Mouse (Mus musculus) Patski (cell line): ENCODE results near the gene Pipox. TPM values are rescaled to one million over a fixed set of nuclear protein-coding genes. Genes with fewer than 3 reads are reported as not detected.

Experiments
- ATAC-seq: fragments of 100-300 bp; one replicate; pipeline ENCODE4 v1.8.0; 2021
- CTCF ChIA-PET: fragments of 350-600 bp; sonication (Branson Sonifier 250); formaldehyde crosslinking; loops from one replicate; lab custom pipeline; 2022; ENCODE audit warnings: inconsistent platforms; lab: Charles Lee
- POLR2A ChIA-PET: fragments of 350-600 bp; sonication (Branson Sonifier 250); formaldehyde crosslinking; loops from one replicate; lab custom pipeline; 2022; ENCODE audit warnings: antibody characterized with exemption, inconsistent platforms; lab: Charles Lee
- DNase-seq: peaks from one replicate; pipeline ENCODE4 v3.0.0-alpha.2; 2011; ENCODE audit warnings: low read depth, low spot score
- H3K27me3 ChIP-seq: fragments of 371-371 bp; one replicate; pipeline ENCODE4 v1.5.1; 2021
- CTCF ChIP-seq: fragments of 100-300 bp; IDR thresholded peaks from one replicate; pipeline ENCODE4 v1.5.1; 2021
- in situ Hi-C: fragments of 300-500 bp; cut with MboI; formaldehyde crosslinking; loops from 3 replicates; pipeline ENCODE4 v1.11.1; 2018; ENCODE audit warnings: low pct_unique_long_range_greater_than_20kb, mixed read lengths
- polyA plus RNA-seq: library from polyadenylated mRNA; unstranded; gene quantifications from one replicate; pipeline ENCODE4 v1.2.3, GENCODE M21; 2021

Pipox gene
- polyA plus RNA-seq, 1 experiment from 2014 or later, result 0.15 TPM

DNA sequence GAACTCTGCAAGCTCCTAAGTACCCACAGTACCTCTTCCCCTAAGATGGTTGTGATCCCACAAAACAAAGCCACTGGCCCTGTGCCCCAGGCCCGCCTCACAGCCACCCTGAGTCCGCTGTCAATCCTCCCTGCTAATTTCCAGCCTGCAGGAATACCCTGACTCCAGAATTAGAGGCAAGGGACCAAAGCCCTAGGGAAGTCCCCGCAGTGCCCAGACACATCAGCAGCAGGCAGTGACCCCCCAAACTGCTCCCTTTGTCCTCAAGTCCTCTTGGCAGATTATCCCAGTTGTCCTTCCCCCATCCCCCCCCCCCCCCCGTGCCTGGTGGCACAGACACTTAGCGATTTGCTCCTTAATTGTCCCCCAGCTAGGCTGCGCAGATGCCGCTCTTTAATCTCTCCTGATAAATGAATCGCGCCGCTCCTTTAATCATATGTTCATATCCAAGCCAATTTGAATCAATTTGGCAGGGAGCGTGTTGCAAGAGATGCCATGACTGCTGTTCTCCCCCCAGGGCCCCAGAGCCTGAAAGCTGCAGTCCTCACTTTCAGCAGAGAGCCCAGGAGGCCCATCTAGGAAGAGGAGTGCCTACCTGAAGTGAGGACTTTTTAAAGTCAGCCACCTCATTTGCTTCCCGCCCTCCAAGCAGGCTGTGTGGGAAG lies 26.3 kb downstream of the Pipox start:
- ATAC-seq, result no peak
- DNase-seq, result no peak
- no peaks in the 10 kb centered on the region for H3K27me3 ChIP-seq
- CTCF ChIA-PET, result interaction anchor here (1.1 to 1.6 kb wide), 3 partner anchors 11 to 40 kb away, joined by 3 to 4 read pairs (median 3); no protein-coding TSS in a partner anchor
- POLR2A ChIA-PET, result no interaction called here
- in situ Hi-C loops, result no loop called here
- TF ChIP-seq CTCF, result no peak

GRCm38 (mm10) chr11:77864771-77865170 lies 29.1 kb downstream of the Pipox start:
- ChIA-PET CTCF (interaction anchor here (1.8 kb wide), 1 partner anchor 38 kb away, joined by 5 read pairs; no protein-coding TSS in a partner anchor), POLR2A (no interaction called here)
- H3K27me3 ChIP-seq, result no peaks in the 10 kb centered on the region
- no peak for TF ChIP-seq CTCF
- DNase-seq (no peak), ATAC-seq (no peak)
- in situ Hi-C loops, result no loop called here

DNA sequence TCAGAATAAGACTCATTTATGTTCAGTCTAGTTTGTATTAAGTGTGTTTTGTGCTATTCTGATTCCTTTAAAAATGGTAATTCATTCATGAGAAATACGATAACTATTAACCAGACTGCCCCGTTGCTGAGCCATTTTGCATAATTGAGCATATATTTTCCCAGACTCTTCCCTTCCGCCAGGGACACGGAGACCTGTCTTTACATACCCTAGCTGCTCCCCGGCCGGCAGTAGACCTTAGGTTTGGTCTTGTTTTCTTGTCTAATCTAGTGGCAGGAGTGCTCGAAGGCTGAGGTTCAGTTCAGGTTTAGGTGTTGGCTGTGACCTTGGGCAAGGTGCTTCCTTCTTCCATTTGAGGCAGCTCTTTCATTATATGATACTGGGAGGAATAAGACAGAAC lies 31.0 kb downstream of the Pipox start:
- DNase-seq (no peak), ATAC-seq (no peak)
- ChIA-PET CTCF (interaction anchor here (1.0 kb wide), 1 partner anchor 36 kb away, joined by 3 read pairs; no protein-coding TSS in a partner anchor), POLR2A (no interaction called here)
- in situ Hi-C loops, result no loop called here
- no peak for TF ChIP-seq CTCF
- H3K27me3 ChIP-seq, result no peaks in the 10 kb centered on the region

DNA sequence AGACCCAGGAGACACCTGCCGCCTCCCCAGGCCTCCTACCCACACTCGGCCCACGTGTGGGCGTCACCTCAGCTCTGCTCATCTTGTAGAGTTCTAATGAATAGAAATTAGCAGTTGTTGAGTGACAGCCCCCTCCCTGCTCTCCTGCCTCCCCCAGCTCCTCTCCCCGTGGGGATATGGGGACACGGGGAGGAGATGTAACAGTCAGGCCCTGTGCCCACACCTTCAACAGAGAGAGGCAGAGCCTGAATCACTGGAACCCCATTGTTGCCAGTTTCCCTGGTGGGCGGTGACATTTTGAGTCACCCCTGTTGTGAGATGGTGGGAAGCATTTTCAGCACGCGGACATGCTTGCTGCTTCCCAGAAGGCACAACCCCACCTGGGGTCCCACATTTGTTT lies 32.9 kb downstream of the Pipox start:
- in situ Hi-C loops, result no loop called here
- no peak for DNase-seq
- POLR2A ChIA-PET, result no interaction called here
- TF ChIP-seq CTCF, result no peak
- CTCF ChIA-PET, result no interaction called here
- H3K27me3 ChIP-seq, result no peaks in the 10 kb centered on the region
- no peak for ATAC-seq

GRCm38 (mm10) chr11:77858589-77858988 lies 35.3 kb downstream of the Pipox start:
- H3K27me3 ChIP-seq, result no peaks in the 10 kb centered on the region
- ChIA-PET POLR2A (no interaction called here), CTCF (no interaction called here)
- no peak for DNase-seq
- in situ Hi-C loops, result no loop called here
- TF ChIP-seq CTCF, result no peak
- no peak for ATAC-seq

DNA sequence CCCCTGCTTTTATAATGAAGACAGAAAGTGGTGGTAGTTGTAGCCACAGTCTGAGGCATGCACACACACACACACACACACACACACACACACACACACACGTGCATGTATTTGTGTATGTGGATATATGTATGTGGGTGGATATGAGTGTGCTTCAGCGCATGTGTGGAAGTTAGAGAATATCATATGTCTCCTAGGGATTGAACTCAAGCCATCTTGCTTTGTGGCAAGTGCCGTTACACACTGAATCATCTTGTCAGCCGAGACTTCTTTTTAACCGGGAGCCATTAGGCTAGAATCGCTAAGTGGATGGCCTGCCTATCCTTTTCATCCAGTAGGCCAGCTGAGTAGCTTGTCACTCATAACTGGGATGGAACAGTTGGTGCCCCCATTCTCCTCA lies 36.8 kb downstream of the Pipox start:
- ChIA-PET CTCF (no interaction called here), POLR2A (no interaction called here)
- no peak for TF ChIP-seq CTCF
- no peak for ATAC-seq
- H3K27me3 ChIP-seq, result no peaks in the 10 kb centered on the region
- in situ Hi-C loops, result no loop called here
- no peak for DNase-seq

DNA sequence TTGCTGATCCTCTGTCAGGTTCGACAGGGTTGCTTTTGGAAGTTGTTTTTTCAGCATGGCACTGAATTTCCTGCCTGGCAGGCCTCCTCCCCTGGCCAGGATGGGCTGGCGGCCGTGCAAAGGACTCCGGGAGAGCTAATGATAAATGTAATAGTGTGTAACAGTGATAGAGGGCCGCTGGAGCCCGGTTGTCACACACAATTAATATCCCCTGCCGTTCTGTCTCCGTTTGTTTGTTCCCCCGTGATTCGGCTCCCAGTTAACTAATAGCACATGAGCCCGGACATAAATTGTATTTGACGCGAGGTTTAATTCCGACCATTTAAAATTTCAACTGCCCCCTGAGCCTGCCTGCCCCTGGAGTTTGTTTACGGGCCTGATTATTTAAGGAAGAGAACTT lies 38.5 kb downstream of the Pipox start:
- in situ Hi-C loops, result no loop called here
- no peaks in the 10 kb centered on the region for H3K27me3 ChIP-seq
- ChIA-PET CTCF (no interaction called here), POLR2A (no interaction called here)
- TF ChIP-seq CTCF, result no peak
- DNase-seq, result no peak
- no peak for ATAC-seq

GRCm38 (mm10) chr11:77854641-77855040 lies 39.3 kb downstream of the Pipox start:
- in situ Hi-C loops, result no loop called here
- no peaks in the 10 kb centered on the region for H3K27me3 ChIP-seq
- POLR2A ChIA-PET, result interaction anchor here (0.7 kb wide), 1 partner anchor 112 kb away, joined by 3 read pairs; no protein-coding TSS in a partner anchor
- no peak for DNase-seq
- CTCF ChIA-PET, result no interaction called here
- no peak for TF ChIP-seq CTCF
- ATAC-seq, result no peak

DNA sequence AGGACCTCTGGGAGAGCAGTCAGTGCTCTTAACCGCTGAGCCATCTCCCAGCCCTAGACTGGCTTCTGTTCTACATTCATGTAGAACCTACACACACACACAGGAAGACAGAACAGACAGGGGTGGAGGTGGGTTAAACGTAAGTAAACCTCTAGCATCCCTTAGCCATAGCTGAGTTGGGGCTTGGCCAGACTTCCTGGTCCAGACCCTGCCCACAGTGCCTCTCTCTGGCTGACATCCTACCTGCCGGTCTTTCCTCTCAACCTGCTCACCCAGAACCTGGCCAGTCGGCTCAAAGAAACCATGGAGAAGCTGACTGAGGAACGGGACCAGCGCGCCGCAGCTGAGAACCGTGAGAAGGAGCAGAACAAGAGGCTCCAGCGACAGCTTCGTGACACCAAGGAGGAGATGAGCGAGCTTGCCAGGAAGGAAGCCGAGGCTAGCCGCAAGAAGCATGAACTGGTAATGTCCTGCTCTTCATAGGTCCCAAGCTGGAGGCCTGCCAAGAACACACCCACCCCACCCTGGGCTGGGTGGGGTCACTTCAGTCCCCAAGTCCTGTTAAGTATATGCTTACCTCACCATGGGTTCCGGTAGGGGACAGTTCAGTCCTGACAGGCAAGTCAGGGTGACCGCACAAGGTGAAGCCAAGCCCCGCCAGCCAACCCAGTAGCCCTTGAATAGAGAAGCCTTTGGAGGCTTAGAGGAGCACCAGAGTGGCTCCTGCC lies 40.8 kb downstream of the Pipox start:
- in situ Hi-C loops, result no loop called here
- no peak for ATAC-seq

DNA sequence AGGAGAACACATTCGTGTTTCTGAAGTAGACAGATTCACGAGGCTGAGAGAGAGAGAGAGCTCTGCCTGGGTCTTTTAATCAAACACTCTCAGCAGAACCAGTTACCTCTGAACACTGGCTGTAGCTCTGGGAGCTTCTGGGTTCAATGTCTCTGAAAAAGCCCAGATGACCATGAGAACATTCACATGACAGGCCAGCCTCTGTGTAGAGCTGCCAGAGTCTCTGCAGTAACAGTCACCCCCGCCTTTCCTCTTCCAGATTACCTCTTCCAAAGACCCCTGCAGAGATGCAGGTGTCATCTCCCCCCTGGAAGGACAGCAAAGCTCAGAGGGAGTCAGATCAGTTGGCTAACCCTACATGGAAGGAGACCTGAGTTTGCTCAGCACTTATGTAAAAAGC lies 41.7 kb downstream of the Pipox start:
- in situ Hi-C loops, result no loop called here
- no peak for ATAC-seq
- CTCF ChIA-PET, result interaction anchor here (0.9 to 2.1 kb wide), 2 partner anchors 114 to 152 kb away, joined by 3 to 7 read pairs; no protein-coding TSS in a partner anchor

More for the DNA sequence above, 40.8 kb downstream of the Pipox start:
- no peak for TF ChIP-seq CTCF
- H3K27me3 ChIP-seq, result no peaks in the 10 kb centered on the region
- CTCF ChIA-PET, result interaction anchor here (2.1 kb wide), 1 partner anchor 113 kb away, joined by 7 read pairs; no protein-coding TSS in a partner anchor
- DNase-seq, result no peak
- POLR2A ChIA-PET, result interaction anchor here (1.1 kb wide), 1 partner anchor 22 kb away, joined by 5 read pairs; no protein-coding TSS in a partner anchor

More for the DNA sequence above, 41.7 kb downstream of the Pipox start:
- TF ChIP-seq CTCF, result no peak
- POLR2A ChIA-PET, result interaction anchor here (0.7 kb wide), 1 partner anchor 20 kb away, joined by 3 read pairs; no protein-coding TSS in a partner anchor
- no peak for DNase-seq
- no peaks in the 10 kb centered on the region for H3K27me3 ChIP-seq
